Mouse (Mus musculus) liver, postnatal 0 days (tissue): ENCODE data around the gene Fxyd6.

ENCODE experiments used
- CTCF ChIP-seq: sonication (generic); IDR thresholded peaks from 2 replicates; pipeline ENCODE4 v1.5.1; 2016; ENCODE audit warnings: antibody characterized with exemption, low read depth
- EP300 ChIP-seq: IDR thresholded peaks from 2 replicates; pipeline ENCODE4 v1.6.1; 2016; ENCODE audit warnings: antibody characterized with exemption, low read depth, mild to moderate bottlenecking

DNA sequence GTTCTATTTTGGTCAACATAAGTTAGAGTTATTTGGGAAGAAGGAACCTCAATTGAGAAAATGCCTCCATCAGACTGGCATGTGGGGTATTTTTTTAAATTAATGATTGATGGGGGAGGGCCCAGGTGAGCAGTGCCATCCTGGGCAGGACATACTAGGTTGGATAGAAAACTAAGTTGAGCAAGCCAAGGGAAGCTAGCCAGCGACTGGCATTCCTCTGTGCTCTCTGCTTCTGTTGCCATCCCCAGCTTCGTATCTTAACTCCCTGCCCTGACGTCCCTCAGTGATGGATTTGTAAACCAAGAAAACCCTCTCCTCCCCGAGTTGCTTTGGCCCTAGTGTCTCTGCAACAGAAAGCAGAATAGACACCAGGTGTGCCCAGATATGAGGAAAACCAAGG is 69.0 kb downstream of the Fxyd6 start:
- TF ChIP-seq CTCF (no peak), EP300 (no peak)
